Mouse (Mus musculus): ENCODE data around the gene 2810021J22Rik.

DNA sequence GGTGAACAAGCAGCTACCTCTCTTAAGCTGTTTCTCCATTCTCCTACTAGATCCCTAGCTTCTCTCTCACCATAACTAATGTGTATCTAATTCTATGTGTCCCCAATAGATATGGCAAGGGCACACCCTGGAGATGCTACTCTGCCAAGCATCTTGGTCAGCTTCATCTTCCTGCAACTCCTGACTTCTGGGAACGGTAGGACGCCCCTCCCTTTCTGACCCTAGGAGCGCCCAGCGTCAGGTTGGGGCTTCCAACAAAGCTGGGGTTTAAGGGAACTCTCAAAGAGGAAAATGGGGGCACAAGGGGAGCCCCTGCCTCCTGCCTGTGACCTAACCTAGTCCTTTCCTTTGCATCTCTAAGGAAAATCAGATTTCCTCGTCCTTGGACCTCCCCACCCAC, 51.7 kb downstream of the 2810021J22Rik start:
- TF ChIP-seq EP300 (optimal IDR thresholded peaks at IDR 0.05) (no peak), CTCF (IDR thresholded peaks at IDR 0.05; ENCODE audit: low read depth) (no peak)

Measured in stomach, postnatal 0 days (tissue).